Mouse (Mus musculus) spleen, adult 2 months (tissue): Measurements from ENCODE around the gene Olfr97.

Experiments used
- CTCF ChIP-seq: fragments of 200-500 bp; IDR thresholded peaks from 2 replicates; pipeline ENCODE4 v1.5.1; 2011; ENCODE audit warnings: mild to moderate bottlenecking, inconsistent platforms; ENCODE audit not compliant: insufficient read depth, insufficient read length, insufficient replicate concordance; ENCODE audit errors: extremely low read depth
- POLR2A ChIP-seq: fragments of 200-500 bp; IDR thresholded peaks from 2 replicates; pipeline ENCODE4 v1.6.1; 2011; ENCODE audit warnings: low read depth, low read length, inconsistent platforms

GRCm38 (mm10) chr17:37194782-37195181, 42.3 kb downstream of the Olfr97 start:
- no peak for TF ChIP-seq CTCF
- no peak for TF ChIP-seq POLR2A
